Mouse (Mus musculus): ENCODE data around the gene Nbeal2.
"Not testable (repeated sequence)": the region's sequence is repeated elsewhere in the genome, so short reads cannot be mapped to it uniquely, and the experiment has no call there.

Nbeal2 gene

DNA sequence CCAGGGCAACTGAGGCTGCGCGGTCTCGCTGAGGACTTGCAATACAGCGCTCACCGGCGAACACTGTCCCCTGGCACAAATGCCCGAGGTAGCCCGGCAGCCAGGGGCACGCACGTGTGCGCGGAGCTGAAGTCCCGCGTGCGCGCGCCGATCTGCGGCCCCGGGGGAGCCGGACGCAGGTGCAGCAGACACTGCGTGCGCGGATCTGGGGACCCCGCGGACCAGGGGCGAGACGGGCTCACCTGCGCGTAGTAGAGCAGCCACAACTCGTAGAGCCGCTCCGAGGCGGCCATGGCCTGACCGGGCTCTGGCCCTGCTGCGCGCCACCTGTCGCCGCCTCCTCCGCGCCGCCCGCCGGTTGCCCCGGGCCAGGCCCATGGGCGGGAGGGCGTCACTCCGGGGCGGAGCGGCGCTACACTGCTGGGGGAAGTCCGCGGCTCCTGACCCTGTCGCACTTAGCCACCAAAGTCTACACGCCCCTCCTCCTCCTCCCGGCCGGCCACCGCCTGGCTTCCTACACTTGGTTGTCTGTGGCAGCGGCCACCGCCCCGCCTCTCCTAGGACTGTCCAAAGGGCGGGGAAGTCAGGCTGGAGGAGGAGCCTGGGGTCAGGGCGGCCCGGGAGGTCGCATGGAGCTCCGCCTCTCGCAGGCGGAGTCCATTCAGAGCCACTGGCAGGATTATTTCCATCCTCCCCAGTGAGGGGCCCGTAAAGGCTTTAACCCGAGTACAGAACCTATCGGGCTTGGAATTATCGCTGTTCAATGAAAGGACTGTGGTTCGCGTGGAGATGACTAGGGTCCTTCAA is at the start of gene Nbeal2:
Gene Nbeal2, minus strand, starts transcription at position 507 of the 807 bp plus-strand sequence.
- peak; percentile 90 to 95 for DNase-seq (ENCODE audit: low spot score in 2 of 2)

DNA sequence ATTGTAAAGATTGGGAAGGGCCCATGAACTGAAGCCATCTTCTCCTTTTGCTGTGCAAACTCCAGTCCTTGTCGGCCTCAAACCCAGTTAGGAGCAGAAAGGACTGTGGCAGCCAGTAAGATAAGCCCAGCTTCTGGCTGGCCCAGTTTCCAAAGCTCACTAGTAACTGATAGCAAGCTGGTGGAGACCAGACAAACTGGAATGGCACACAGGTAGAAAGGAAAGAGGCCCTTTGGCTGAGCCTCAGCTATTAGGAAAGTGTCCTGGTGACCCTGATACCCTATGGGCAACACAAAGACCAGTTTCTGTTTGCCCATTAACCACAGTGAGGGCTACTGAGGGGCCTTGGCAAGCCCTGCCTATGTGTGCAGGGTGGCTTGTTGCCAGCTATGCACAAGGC is 48.9 kb upstream of the Nbeal2 start:
- DNase-seq (ENCODE audit: low spot score in 2 of 2), result no peak

DNA sequence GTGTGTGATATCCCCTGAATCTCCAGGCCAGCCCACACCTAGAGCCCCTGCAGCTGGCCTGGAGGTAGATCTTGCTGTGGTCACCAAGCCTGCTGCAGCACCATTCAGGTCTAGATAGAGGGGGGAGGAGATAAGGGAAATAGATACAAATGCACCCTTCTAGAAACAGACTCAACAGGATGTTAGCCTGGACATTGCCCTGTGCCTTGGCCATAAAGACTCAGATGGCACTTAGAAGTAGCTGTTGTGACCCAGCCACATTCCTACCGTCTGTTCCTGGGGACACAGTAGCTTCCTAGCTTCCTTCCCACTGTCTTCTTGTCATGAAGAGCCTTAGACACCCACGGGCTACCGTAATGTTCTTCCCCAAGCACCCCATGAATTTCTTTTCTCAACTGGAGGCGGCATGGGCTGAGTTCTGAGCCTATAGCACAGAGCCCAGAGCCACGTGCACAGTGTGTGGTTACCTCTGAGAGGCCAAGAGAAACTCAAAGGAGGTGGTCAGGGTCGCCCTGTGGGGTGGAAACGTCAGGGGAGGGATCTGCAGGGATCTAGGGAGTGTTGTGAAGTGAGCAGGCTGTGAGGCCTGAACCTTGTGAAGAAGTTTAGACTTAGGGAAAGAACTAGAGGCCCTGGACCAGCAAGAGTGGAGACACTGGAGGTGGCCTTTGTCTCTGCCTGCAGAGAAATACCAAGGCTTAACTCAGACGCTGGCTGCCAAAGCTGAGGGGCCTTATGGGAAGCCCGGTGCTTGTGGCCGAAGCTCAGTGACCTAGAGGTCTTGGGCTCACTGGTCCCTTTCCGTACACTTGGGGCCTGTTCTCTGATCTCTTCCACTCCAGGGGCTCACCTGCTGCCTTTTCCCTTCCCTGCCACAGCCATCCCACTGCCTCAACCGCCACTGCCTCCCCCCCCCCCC is 47.4 kb upstream of the Nbeal2 start:
- DNase-seq (ENCODE audit: low spot score in 2 of 2), result no peak

DNA sequence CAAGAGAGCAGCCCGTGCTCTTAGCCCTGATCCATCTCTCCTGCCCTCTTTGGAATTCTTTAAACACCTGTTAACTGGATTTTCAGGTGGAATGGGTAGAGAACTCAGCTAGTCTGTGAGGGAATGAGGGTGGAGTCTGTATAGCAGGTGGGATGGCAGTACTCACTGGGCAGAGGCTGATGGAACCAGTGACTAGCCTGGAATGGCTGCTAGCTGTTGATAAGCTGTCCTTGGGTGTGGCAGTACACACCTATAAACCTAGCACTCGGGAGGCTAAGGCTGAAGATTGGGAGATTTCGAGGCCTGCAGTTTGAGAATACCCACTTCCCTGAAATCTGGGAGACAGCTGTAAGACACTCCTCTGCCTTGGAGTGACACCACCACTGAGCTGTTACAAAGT is 45.6 kb upstream of the Nbeal2 start:
- DNase-seq (ENCODE audit: low spot score in 2 of 2), result no peak

DNA sequence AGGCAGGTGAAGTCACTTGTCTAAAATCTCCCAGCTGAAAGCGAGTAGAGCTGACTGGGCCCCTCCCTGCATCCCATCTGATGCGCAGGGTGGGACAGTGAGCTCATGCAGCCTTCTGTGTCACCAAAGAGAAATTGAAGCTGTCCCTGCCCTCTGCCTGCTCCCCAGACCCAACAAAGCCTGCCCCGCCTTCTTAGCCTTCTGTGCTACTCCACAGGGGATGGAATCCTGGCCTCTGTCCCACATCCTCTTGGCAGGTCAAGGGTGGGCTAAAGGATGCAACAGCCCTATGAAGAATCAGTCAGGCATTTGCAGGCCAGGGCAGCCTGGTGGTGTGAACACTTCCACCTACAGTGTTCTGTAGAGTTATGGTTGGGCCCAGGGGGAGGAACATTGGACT is 43.5 kb upstream of the Nbeal2 start:
- DNase-seq (ENCODE audit: low spot score in 2 of 2), result no peak

DNA sequence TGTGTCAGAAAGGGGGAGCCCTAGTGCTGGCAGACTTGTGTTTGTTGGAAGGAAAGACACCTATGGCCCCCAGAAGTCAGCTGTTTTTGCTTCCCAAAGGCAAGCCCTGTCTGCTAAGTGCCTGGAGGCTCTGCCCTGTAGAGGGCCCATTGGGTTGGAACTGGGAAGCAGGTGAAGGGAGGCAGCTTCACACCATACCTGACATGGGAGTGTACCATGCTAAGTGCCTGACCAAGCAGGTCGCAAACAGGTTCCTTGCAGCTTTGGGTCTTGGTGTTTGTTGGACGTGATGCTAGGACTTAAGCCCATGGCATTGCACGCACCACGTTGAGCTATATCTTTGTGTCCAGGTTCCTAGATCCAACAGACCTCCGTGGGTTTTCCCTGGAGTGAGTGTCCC is 42.5 kb upstream of the Nbeal2 start:
- DNase-seq (ENCODE audit: low spot score in 2 of 2), result no peak

DNA sequence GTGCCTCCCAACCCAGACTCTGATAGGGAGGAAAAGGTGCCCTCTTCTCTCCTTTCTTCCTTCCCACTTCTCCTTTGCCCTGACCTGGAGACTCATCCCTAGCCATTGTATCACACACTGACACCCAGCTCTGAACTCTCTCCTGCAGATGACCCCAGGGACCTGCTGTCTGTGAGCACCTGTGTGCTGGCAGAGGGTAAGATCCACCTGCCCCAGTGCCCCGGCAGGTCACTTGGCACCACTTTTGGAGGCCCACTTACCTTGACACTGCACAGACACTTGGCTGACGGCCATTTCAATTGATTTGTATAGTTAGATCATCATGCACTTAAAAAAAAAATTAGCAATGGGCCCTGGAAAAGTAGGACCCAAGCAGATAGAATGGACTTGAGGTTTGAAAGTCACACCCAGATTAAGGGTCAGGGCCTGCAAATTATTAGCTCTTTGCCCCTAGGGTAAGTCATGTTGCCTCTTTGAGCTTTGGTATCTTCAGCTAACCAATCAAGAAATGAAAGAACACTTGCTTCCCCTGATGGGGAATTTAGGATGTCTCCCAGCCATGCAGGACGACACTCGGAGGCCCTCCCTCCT is 41.3 kb upstream of the Nbeal2 start:
- DNase-seq (ENCODE audit: low spot score in 2 of 2), result no peak

DNA sequence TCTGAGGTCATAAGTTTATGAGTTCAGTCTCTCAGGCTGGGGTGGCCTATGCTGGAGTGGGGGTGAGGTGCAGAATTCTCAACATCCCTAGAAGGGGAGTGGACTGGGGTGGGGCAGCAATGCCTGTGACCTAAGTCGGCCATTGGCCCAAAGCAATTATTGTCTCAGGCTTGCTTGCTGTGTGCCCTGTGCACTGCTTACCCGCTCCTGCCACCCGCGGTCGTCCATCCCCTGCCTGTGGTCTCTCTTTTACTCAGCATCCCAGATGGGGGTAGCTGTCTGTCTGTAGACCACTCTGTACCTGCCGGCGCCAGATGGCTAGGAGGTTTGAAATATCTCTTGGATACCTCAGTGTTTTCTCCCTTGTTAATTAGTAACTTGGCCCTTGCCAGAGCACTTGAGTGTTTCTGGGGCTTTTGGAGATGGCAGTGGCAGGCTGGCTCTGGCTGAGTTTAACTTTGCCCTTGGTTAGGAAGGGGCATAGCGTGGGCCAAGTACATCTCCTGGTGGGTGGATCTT is 35.4 kb upstream of the Nbeal2 start:
- DNase-seq (ENCODE audit: low spot score in 2 of 2), result peak; percentile 53 to 58

DNA sequence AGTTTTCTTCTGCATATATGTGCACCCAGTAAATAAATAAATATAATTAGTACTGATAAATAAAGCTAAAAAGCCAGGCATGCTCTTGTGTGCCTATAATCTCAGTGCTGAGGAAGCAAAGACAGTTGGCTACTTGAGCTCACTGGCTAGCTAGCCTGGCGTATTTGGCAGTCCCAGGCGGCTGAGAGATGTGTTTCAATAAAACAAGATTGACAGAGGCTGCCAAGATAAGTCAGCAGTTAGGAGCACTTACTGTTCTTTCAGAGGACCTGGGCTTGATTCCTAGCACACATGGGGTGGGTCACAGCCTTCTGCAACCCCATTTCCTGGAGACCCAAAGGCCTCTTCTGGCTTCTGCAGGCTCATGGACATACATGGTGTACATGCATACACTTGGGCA is 33.9 kb upstream of the Nbeal2 start:
- DNase-seq (ENCODE audit: low spot score in 2 of 2), result no peak

DNA sequence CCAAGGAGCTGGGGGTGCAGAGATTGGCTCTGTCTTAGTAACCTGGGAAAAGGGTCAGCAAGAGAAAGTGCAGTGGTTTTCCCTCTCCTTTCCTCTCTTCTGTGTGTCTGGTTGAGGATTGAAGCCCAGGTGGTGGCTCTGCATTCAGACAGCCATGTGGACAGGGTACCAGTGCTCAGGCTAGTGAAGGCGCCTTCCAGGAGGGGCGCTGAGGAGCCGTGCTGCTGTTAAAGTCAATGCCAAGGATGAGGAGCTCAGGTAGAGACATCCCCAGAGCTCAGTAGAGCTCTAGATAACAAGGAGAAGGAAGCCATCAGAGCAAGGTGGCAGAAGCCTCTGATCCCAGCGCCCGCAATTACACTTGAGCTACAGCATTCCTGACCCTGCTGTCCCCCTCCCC is 33.1 kb upstream of the Nbeal2 start:
- no peak for DNase-seq (ENCODE audit: low spot score in 2 of 2)

DNA sequence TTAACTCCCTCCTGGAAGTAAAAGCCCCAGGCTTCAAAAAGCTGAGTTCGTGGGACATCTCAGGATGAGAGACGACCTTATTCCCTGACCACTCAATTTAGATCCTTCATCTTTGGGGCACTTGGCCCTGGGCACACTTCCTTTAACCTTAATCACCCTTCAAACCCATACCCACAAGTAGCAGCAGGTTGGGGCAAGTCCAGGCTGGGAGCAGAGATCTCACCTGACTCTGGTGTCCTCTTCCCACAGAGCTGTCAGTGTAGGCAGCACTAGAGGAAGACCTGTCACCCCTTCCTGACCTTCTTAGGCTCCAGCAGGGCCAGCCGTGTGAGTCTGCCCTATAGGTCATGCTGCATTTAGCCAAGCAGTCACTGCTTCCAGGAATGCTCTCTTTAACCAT is 32.5 kb upstream of the Nbeal2 start:
- no peak for DNase-seq (ENCODE audit: low spot score in 2 of 2)

DNA sequence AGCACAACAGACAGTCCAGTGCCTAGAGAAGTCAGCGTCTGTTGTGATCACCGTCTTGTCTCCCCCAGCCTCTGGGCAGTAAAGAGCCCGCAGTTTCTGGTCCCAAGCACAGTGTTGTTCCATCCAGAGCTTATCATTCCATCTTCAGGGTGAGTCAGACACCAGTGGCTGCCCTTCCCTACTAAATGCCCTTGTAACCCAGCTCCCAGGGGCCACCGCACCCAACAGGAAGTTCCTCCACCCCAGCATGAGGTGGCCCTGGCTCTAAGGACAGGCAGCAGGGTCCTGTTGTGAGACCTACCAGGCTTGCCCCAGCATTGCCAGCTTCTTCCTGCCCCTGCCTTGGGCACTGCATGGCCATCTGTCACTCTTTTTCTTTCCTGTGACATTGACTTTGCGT is 31.6 kb upstream of the Nbeal2 start:
- peak; percentile 33 to 64 for DNase-seq (ENCODE audit: low spot score in 2 of 2)

DNA sequence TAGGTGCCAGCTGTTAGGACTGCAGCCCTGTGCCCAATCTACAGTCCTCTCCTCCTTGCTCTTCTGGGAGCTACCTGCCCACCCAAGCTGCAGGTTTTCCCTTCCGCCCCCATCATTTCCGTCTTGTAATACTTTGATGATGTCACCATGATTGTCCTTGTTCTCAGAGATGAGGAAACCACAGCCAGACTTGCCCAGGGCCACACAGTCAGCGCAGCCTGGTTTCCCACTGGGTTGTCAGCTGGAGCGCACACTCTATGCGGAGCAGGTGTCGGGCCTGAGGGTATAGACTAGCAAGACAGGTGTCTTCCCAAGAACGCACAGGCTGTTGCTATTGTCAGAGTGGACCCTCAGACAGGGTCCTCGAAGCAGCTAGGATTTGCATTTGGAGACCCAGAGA is 31.2 kb upstream of the Nbeal2 start:
- DNase-seq (ENCODE audit: low spot score in 2 of 2), result no peak

DNA sequence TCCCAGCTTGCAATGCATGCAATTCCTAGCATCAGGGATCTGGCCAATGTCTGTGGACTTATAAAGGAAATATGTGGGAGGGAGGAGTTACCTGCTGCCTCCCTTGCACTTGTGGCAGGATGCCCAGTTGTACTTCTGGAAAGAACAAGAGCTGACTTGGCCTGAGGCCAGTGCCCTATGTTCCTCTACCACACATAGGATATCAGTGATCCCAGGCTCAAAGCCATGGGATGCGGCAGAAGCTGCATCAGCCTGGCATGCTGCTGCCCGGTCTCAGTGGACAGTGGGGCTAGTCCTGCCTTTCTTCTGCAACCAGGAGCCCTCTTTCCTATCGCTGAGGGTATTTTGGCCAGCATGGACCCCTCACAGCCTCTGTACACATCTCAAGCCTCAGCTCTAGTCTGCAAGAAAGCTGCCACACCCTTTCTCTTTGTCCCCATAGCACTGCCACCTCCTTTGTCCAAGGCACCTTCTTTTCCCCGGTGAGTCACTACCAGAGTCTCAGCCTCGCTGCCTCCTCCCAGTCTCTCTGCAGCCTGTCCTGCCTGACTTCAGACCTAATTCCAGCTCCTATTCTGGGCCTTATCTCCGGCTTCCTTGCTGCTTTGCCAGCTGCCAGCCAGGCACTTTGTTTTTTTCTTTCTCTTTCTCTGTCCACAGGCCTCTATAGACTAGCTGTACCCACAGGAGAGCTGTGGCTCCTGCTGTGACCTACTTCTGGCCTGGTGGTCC is 30.3 kb upstream of the Nbeal2 start:
- peak; percentile 68 to 75 for DNase-seq (ENCODE audit: low spot score in 2 of 2)

DNA sequence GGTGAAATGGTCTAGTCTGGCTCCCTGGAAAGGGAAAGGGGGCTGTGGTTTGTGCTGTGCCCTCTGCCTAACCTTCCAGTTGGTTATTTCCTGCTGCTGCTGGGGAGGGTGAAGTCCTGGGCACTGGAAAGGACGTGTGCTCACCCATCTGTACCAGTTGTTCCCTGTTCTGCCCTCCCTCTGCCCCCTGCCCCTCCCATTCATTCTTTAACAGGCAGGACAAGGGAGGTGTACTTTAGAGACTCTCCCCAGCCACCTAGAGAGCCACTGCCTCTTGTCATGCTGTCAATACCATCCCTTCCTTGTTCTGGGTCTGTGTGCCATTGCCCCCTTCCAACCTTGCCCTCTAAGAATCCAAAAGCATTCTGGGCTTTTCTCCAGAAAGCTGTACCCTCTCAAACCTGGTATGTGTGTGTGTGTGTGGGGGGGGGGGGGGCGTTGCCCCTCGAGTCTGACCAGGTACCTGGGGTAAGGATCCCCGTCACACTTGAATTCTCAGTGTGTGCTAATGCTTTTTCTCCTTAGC is 29.7 kb upstream of the Nbeal2 start:
- no peak for DNase-seq (ENCODE audit: low spot score in 2 of 2)

DNA sequence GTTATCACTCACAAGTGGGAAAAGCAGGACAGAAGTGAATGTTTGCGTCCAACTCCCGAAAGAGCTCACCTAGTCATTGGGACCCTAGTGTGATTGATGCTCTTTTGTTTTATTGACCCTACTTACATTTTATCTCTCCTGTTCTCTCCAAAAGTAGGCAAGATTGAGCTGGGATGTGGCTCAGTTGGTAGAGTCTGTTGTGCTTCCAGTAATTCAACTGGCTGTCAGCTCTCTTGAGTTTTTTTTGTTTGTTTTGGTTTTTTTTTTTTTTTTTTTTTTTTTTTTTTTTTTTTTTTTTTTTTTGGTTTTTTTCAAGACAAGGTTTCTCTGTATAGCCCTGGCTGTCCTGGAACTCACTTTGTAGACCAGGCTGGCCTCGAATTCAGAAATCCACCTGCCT is 28.7 kb upstream of the Nbeal2 start:
- not testable (repeated sequence) for DNase-seq (ENCODE audit: low spot score in 2 of 2)

DNA sequence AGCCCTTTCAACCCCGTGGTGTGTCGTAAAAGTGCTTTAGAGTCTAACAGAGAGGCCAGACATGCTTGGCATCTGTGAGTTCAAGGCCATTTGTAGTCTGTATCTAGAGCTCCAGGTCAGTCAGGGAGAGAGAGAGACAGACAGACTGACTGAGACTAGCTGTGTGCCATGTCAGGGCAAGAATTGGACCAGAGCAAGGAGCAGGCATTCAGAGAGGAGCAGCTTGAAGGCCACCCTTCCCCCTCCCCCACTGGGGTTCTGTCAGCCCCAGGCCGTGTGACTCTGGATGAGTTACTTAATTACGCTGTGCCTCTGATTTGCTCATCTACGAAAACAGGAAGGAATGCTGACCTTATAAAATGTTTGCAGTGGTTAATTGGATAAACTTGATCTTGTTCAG is 28.3 kb upstream of the Nbeal2 start:
- no peak for DNase-seq (ENCODE audit: low spot score in 2 of 2)

DNA sequence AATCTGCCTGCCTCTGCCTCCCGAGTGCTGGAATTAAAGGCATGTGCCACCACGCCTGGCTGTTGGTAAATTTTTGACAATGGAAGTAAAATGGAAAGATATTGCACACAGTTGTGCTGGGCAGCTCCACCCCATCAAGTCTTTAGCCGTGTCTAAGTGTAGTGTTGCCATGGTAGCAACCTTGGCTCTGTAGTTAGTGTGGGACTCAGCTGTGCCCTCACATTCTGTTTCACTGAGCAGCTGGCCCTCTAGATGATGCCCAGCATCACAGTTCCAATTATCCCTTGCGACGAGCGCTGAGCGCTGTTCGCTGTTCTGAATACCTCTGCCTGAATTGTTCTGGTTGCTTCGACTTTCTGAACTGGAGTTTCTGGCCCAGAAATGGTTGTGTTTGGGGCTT is 27.9 kb upstream of the Nbeal2 start:
- no peak for DNase-seq (ENCODE audit: low spot score in 2 of 2)

DNA sequence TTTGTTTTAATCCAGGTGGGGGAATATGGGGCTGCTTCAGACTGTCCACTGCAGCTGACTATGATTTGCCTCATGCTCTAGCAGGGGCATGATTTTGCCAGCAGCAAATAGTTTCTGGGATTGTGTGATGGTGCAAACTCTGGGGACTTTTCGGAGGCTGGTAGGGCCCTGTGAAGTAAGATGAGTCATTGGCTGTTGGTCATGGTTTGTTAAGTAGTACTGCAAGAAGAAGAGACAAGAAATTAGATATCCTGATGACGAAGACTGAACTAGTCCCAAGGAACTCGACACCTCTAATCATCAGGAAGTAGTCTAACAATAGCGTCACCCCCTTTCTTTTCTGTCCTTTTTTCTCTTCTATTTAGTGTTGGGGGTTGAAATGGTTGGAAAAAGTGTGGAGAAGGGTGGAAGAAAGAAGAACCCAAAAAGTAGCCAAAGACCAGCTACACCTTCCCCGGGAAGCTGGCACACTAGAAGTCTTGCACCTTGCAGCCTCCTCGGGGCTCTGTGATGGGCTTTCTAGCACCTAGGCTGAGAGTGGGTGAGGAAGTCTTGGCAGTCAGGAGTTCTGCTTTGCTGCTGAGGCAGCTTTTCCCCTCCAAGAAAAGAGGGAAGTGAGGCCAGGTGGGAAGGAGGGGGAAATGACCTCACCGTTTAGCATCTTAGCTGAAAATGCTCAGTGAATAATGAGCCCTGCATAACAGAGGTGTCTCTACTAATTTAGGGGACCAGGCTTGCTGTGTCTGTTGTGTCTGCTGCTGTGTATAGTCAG is 27.0 kb upstream of the Nbeal2 start:
- no peak for DNase-seq (ENCODE audit: low spot score in 2 of 2)

DNA sequence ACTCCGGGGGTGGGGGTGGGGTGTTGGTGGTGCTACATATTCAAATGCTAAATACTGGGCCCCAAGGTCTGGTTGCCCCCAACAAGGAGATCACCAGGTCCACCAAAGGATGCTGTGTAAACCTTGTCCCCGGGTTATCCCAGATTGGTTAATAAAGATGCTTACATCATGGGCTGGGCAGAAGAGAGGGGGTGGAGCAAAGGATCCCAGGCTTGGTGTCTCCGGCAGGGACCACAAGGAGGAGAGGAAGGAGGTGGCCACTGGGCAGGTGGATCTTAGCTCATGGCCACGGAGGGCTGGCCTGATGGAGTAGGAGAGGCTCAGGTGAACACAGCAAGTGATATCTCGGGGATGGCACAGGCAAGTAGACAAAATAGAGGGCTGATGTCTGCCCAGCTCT is 24.9 kb upstream of the Nbeal2 start:
- no peak for DNase-seq (ENCODE audit: low spot score in 2 of 2)

DNA sequence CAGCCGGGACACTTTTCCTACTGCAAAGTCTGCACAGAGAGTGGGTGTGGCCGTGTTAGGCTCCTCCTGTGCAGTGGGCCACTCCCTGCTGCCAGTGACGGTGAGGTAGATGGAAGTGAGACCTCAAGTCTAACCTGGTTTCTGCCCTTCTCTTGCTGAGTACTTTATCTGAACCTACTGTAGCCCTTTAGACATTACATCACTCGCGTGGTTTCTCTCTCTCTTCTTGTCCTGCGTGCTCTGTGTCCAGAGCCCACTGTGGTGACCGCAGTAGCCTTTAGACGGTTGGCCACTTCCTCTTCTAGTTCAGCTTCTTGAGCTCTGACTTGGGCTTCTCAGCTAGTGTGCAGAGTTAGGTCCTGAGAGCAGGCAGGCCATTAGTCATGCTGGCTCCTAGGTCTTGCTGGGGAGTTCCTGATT is 22.5 kb upstream of the Nbeal2 start:
- no peak for DNase-seq (ENCODE audit: low spot score in 2 of 2)
